Mouse (Mus musculus): ENCODE data around the gene Nrip1.

DNA sequence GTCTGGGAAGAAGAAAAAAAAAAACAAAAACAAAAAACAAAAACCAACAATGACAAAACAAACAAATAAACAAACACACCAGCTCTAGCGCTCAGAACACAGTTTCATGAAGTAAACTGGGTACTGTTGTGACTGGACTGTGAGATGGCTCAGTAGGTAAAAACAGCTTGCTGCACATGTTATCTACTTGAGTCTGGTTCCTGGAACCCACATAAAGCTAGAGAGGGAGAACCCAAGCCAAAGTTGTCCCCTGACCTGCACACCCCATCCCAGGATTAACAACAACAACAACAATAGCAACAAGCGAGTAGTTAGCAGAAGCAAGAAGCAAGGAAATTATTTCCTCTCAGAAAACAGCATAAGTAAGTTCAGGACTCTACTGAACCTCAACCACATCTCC, 50.5 kb downstream of the Nrip1 start:
- no peak for TF ChIP-seq CTCF (IDR thresholded peaks at IDR 0.05; ENCODE audit: borderline replicate concordance, insufficient read depth, low read depth, low read length)
- no peak for TF ChIP-seq POLR2A (IDR thresholded peaks at IDR 0.05; ENCODE audit: borderline replicate concordance, insufficient read depth, low read length)
